Mouse (Mus musculus) stomach, embryonic 14.5 days (tissue): ENCODE results near the gene Gm21663. TPM values are rescaled to one million over a fixed set of nuclear protein-coding genes. Genes with fewer than 3 reads are reported as not detected.
"Not testable (repeated sequence)": the region's sequence is repeated elsewhere in the genome, so short reads cannot be mapped to it uniquely, and the experiment has no call there.

Source experiments
- ATAC-seq: fragments of 200-750 bp; cut with Nextera tagmentation; 2 replicates; pipeline ENCODE4 v1.8.0; 2017; ENCODE audit warnings: low read depth, moderate TSS enrichment; ENCODE audit not compliant: insufficient number of reproducible peaks, insufficient read depth, low FRiP score
- H3K27ac ChIP-seq: fragments of 300-500 bp; sonication (generic); 2 replicates; pipeline ENCODE4 v1.5.1; 2014; ENCODE audit warnings: mild to moderate bottlenecking, low read length, moderate library complexity, mixed read lengths
- H3K27me3 ChIP-seq: fragments of 300-500 bp; sonication (generic); 2 replicates; pipeline ENCODE4 v1.6.1; 2014; ENCODE audit warnings: low read length, control low read depth, mixed read lengths; ENCODE audit not compliant: control insufficient read depth, insufficient read depth
- H3K36me3 ChIP-seq: fragments of 300-500 bp; sonication (generic); 2 replicates; pipeline ENCODE4 v1.6.1; 2014; ENCODE audit warnings: mild to moderate bottlenecking, control low read depth, low read length, moderate library complexity, mixed read lengths; ENCODE audit not compliant: control insufficient read depth, insufficient read depth
- H3K4me1 ChIP-seq: fragments of 300-500 bp; sonication (generic); 2 replicates; pipeline ENCODE4 v1.6.1; 2014; ENCODE audit warnings: low read length, control low read depth, mixed read lengths; ENCODE audit not compliant: control insufficient read depth, insufficient read depth
- H3K4me2 ChIP-seq: fragments of 300-500 bp; sonication (generic); replicated peaks from 2 replicates; pipeline ENCODE4 v1.6.1; 2014; ENCODE audit warnings: low read depth, low read length, control low read depth
- H3K4me3 ChIP-seq: fragments of 300-500 bp; sonication (generic); 2 replicates; pipeline ENCODE4 v1.5.1; 2014; ENCODE audit warnings: low read depth, low read length, control low read depth
- H3K9ac ChIP-seq: fragments of 300-500 bp; sonication (generic); replicated peaks from 2 replicates; pipeline ENCODE4 v1.6.1; 2014; ENCODE audit warnings: low read depth, mild to moderate bottlenecking, control low read depth, low read length, moderate library complexity, mixed read lengths
- H3K9me3 ChIP-seq: fragments of 300-500 bp; sonication (generic); 2 replicates; pipeline ENCODE4 v1.6.1; 2016; ENCODE audit warnings: low read depth, low read length, control low read depth; ENCODE audit not compliant: control insufficient read depth
- WGBS: fragments of 180-500 bp; shearing (Covaris S2); extraction: QIAGEN DNeasy Blood & Tissue Kit; methylation state at CpG from one replicate; pipeline ENCODE4 v1.1.7; 2014; 5-methylcytosine and 5-hydroxymethylcytosine counted together
- polyA plus RNA-seq: library from polyadenylated mRNA; unstranded; fragments of >200 nt; fragmentation: Nextera tagmentation; extraction: Ambion mirVana; gene quantifications from 2 replicates; pipeline ENCODE4 v1.2.1, GENCODE M21; 2014

Gene Gm21663
- polyA plus RNA-seq = 0.26 TPM in 1 of 2 replicates, not detected in the other

GRCm38 (mm10) chr5:25942281-25942680, at the start of gene Gm21663:
Gene Gm21663, minus strand, starts transcription at chr5:25942381.
- not testable (repeated sequence) for H3K27me3 ChIP-seq, H3K4me3 ChIP-seq, H3K9ac ChIP-seq, H3K27ac ChIP-seq, H3K9me3 ChIP-seq, H3K4me2 ChIP-seq, H3K36me3 ChIP-seq, ATAC-seq, H3K4me1 ChIP-seq
- WGBS = 55% methylated on average over 2 of the region's 2 CpGs

DNA sequence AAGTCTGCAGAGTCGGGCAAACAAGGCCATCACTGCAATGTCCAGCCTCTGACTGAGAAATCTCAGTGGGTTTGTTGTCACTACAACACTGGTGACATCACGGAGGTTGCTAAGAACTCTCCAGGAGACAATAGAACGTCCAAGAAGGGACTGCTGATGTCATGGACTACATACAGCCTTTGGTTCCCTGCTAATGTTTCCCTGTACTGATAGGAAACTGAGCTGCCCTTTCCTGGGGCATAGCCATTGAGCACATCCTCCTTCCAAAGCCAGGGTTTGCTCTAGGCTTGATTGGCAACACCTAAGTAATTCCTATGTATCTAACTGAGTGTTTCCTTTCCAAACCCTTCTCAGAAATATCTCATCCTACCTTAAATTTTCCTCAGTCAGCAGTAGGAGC, 46.4 kb upstream of the Gm21663 start, which contains the start of gene Gm21698:
Gm21698 (minus strand) TSS at position 101 of the 400 bp plus-strand sequence.
- H3K9me3 ChIP-seq, H3K27me3 ChIP-seq, H3K36me3 ChIP-seq, ATAC-seq, H3K9ac ChIP-seq, H3K4me3 ChIP-seq, H3K27ac ChIP-seq, H3K4me1 ChIP-seq, H3K4me2 ChIP-seq: not testable (repeated sequence)
- no CpG with 5 or more reads among the region's 3 CpGs for WGBS

DNA sequence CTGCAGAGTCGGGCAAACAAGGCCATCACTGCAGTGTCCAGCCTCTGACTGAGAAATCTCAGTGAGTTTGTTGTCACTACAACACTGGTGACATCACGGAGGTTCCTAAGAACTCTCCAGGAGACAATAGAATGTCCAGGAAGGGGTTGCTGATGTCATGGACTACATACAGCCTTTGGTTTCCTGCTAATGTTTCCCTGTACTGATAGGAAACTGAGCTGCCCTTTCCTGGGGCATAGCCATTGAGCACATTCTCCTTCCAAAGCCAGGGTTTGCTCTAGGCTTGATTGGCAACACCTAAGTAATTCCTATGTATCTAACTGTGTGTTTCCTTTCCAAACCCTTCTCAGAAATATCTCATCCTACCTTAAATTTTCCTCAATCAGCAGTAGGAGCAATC, 30.4 kb upstream of the Gm21663 start, which contains the start of gene Gm21680:
Gm21680 (minus strand) TSS at position 101 of the 400 bp plus-strand sequence.
- WGBS = no CpG with 5 or more reads among the region's 2 CpGs
- not testable (repeated sequence) for H3K9ac ChIP-seq, H3K4me3 ChIP-seq, H3K36me3 ChIP-seq, H3K27ac ChIP-seq, H3K4me2 ChIP-seq, H3K4me1 ChIP-seq, H3K9me3 ChIP-seq, H3K27me3 ChIP-seq, ATAC-seq

GRCm38 (mm10) chr5:25957050-25957449, 14.9 kb upstream of the Gm21663 start:
- not testable (repeated sequence) for H3K36me3 ChIP-seq, ATAC-seq, H3K9ac ChIP-seq, H3K27me3 ChIP-seq, H3K27ac ChIP-seq, H3K9me3 ChIP-seq, H3K4me3 ChIP-seq, H3K4me1 ChIP-seq
- peak overlapping the region; percentile 26 for H3K4me2 ChIP-seq
- 50% methylated on average over 16 of the region's 17 CpGs for WGBS

GRCm38 (mm10) chr5:25956611-25957010, 14.4 kb upstream of the Gm21663 start:
- 19% methylated on average over 31 of the region's 32 CpGs for WGBS
- H3K4me2 ChIP-seq = peak overlapping the region; percentile 26
- H3K27ac ChIP-seq, H3K36me3 ChIP-seq, H3K4me1 ChIP-seq, H3K27me3 ChIP-seq, H3K9ac ChIP-seq, H3K9me3 ChIP-seq, H3K4me3 ChIP-seq, ATAC-seq: not testable (repeated sequence)

- ATAC-seq, H3K4me1 ChIP-seq, H3K4me3 ChIP-seq, H3K36me3 ChIP-seq, H3K27me3 ChIP-seq, H3K27ac ChIP-seq, H3K9me3 ChIP-seq, H3K9ac ChIP-seq, H3K4me2 ChIP-seq: not testable (repeated sequence)
- 78% methylated on average over 2 of the region's 2 CpGs for WGBS
These were observed 12.1 kb upstream of the Gm21663 start, which contains the start of gene Gm21671 for GRCm38 (mm10) chr5:25954317-25954716. Gene Gm21671, minus strand, starts transcription at chr5:25954417.

- H3K36me3 ChIP-seq, H3K9me3 ChIP-seq, H3K4me2 ChIP-seq, H3K27ac ChIP-seq, H3K4me1 ChIP-seq, H3K27me3 ChIP-seq, H3K4me3 ChIP-seq, H3K9ac ChIP-seq, ATAC-seq: not testable (repeated sequence)
- WGBS = 87% methylated on average over 2 of the region's 2 CpGs
These were observed 3.2 kb upstream of the Gm21663 start for GRCm38 (mm10) chr5:25945391-25945790.

- no peak overlapping the region for H3K27ac ChIP-seq
- WGBS = 73% methylated on average over 1 of the region's 1 CpGs
- H3K9ac ChIP-seq = no peak overlapping the region
- H3K9me3 ChIP-seq = no peaks in the 10 kb centered on the region
- ATAC-seq = no peak
- no peak overlapping the region for H3K4me2 ChIP-seq
- H3K4me3 ChIP-seq = no peak overlapping the region
- H3K36me3 ChIP-seq = no peaks in the 10 kb centered on the region
- H3K4me1 ChIP-seq = no peaks in the 10 kb centered on the region
- no peaks in the 10 kb centered on the region for H3K27me3 ChIP-seq
These were observed 50.9 kb downstream of the Gm21663 start for GRCm38 (mm10) chr5:25891321-25891720.

- H3K27me3 ChIP-seq = no peaks in the 10 kb centered on the region
- no peak overlapping the region for H3K9ac ChIP-seq
- no peaks in the 10 kb centered on the region for H3K4me1 ChIP-seq
- WGBS = 54% methylated on average over 3 of the region's 3 CpGs
- peaks cover 2% of the 10 kb centered on the region; the same call in 1 of the 2 replicates for H3K9me3 ChIP-seq
- H3K4me2 ChIP-seq = no peak overlapping the region
- no peak overlapping the region for H3K4me3 ChIP-seq
- no peak for ATAC-seq
- H3K36me3 ChIP-seq = no peaks in the 10 kb centered on the region
- H3K27ac ChIP-seq = no peak overlapping the region
These were observed 52.3 kb downstream of the Gm21663 start for GRCm38 (mm10) chr5:25889746-25890382.
